In the genomic region with DNA sequence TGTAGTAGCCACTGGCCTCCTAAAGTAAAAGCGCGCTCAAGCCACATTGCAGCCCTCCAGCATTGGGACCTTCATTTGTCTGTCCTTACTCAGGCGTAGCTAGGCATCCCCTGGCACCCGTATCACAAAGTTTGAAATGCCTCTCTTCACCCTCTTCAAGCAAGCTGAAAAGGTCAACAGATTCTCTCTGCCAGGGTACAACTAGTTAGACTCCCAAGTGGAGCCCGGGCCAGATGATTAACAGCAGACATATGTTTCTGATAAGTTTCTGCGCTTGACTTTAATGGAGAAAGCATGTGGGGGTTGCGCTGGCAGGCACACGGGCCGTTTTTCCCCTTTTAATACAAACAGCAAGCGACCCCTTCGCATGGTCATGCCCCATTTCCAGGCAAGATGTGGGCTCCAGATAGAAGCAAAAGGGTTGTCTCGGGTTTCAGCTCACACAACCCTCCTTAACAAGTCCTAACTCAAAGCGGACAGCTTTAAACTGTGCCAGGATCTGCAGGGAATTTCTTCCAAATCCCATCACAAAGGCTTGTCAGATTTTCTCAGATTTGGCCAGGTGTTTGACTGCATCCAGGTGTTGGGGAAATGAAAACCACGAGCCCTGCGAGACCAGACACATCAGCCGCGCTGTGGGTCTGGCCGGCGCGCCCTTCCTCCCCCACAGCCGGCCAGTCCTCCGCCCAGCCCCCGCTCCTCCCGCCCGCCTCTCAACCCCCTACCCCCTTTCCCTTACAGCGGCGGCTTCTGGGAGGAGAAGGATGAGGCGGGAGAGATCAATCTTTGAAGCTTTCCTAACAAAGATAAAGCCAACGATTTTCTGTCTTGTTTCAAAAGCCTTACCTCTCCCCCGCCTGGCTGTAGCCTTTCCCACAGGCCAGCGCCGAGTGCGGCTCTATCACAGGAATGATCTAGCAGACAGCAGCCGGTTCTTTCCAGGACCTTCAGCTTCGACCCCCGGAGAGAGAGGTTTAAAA, we compare ENCODE assay signal across 8 mouse cellular contexts. TPM values are rescaled to one million over a fixed set of nuclear protein-coding genes. Genes with fewer than 3 reads are reported as not detected.
DNase-seq lines count a peak whose midpoint lies in the region; ATAC-seq and TF ChIP-seq lines count a peak whose summit lies in the region.

No protein-coding gene starts in this region.

- peaks cover 18% of the 10 kb centered on the region for H3K4me1 ChIP-seq in forebrain, embryonic 11.5 days (replicated peaks; ENCODE audit: control insufficient read depth, insufficient read depth, low read length)
- peaks cover 36% of the 10 kb centered on the region for H3K4me1 ChIP-seq in hindbrain, embryonic 16.5 days (ENCODE audit: control insufficient read depth, insufficient read depth, low read depth, low read length)
- H3K4me1 ChIP-seq in liver, embryonic 16.5 days (ENCODE audit: control insufficient read depth, low read depth, low read length): peaks cover 10% of the 10 kb centered on the region
- peaks cover 24% of the 10 kb centered on the region for H3K4me1 ChIP-seq in stomach, embryonic 16.5 days (ENCODE audit: control insufficient read depth, insufficient read depth, low read length)

- no peaks in the 10 kb centered on the region for H3K9me3 ChIP-seq in forebrain, embryonic 11.5 days (ENCODE audit: control insufficient read depth, low read length)
- no peaks in the 10 kb centered on the region for H3K9me3 ChIP-seq in hindbrain, embryonic 16.5 days (ENCODE audit: control insufficient read depth, low read length)
- no peaks in the 10 kb centered on the region for H3K9me3 ChIP-seq in liver, embryonic 16.5 days (replicated peaks; ENCODE audit: control insufficient read depth, low read length)
- H3K9me3 ChIP-seq in stomach, embryonic 16.5 days (replicated peaks; ENCODE audit: control insufficient read depth, low read length): no peaks in the 10 kb centered on the region

- H3K27ac ChIP-seq in gastrocnemius, adult 2 months: peak overlapping the region; percentile 98
- H3K27ac ChIP-seq in forebrain, embryonic 11.5 days (ENCODE audit: low read depth, low read length): peak overlapping the region; percentile 39
- H3K27ac ChIP-seq in hindbrain, embryonic 16.5 days (ENCODE audit: low read depth, low read length): no peak overlapping the region
- no peak overlapping the region; the same call in 1 of the 2 replicates for H3K27ac ChIP-seq in liver, embryonic 16.5 days (ENCODE audit: low read length)
- H3K27ac ChIP-seq in stomach, embryonic 16.5 days (ENCODE audit: low read length): peak overlapping the region; percentile 89

- no peak for ATAC-seq in forebrain, embryonic 11.5 days (replicated peaks; ENCODE audit: low FRiP score)
- no peak for ATAC-seq in hindbrain, embryonic 16.5 days
- ATAC-seq in liver, embryonic 16.5 days (ENCODE audit: low read depth): no peak
- ATAC-seq in stomach, embryonic 16.5 days (ENCODE audit: insufficient read depth, low FRiP score): no peak

- H3K9ac ChIP-seq in forebrain, embryonic 11.5 days (ENCODE audit: low read length): peak overlapping the region; percentile 43
- peak overlapping the region; percentile 33; the same call in 1 of the 2 replicates for H3K9ac ChIP-seq in hindbrain, embryonic 16.5 days (ENCODE audit: low read depth, low read length)
- H3K9ac ChIP-seq in liver, embryonic 16.5 days (ENCODE audit: low read depth, low read length): no peak overlapping the region
- H3K9ac ChIP-seq in stomach, embryonic 16.5 days (ENCODE audit: low read length): peak overlapping the region; percentile 72

- H3K4me3 ChIP-seq in gastrocnemius, adult 2 months: peak overlapping the region; percentile 89
- H3K4me3 ChIP-seq in forebrain, embryonic 11.5 days (ENCODE audit: low read depth, low read length): peak overlapping the region; percentile 32
- H3K4me3 ChIP-seq in hindbrain, embryonic 16.5 days (ENCODE audit: low read length): peak overlapping the region; percentile 10
- H3K4me3 ChIP-seq in liver, embryonic 16.5 days (ENCODE audit: low read depth, low read length): no peak overlapping the region; the same call in 1 of the 2 replicates
- peak overlapping the region; percentile 45 for H3K4me3 ChIP-seq in stomach, embryonic 16.5 days (replicated peaks; ENCODE audit: low read length)

- peak overlapping the region; percentile 54 for H3K4me2 ChIP-seq in forebrain, embryonic 11.5 days (ENCODE audit: low read depth, low read length, severe bottlenecking)
- H3K4me2 ChIP-seq in hindbrain, embryonic 16.5 days (ENCODE audit: low read length): peak overlapping the region; percentile 50
- peak overlapping the region; percentile 35 for H3K4me2 ChIP-seq in liver, embryonic 16.5 days (ENCODE audit: low read depth, low read length)
- peak overlapping the region; percentile 75 for H3K4me2 ChIP-seq in stomach, embryonic 16.5 days (ENCODE audit: low read depth, low read length)

- H3K27me3 ChIP-seq in forebrain, embryonic 11.5 days (ENCODE audit: control insufficient read depth, insufficient read depth, low read length): peaks cover 7% of the 10 kb centered on the region; the same call in 1 of the 2 replicates
- peaks cover 18% of the 10 kb centered on the region for H3K27me3 ChIP-seq in hindbrain, embryonic 16.5 days (replicated peaks; ENCODE audit: control insufficient read depth, insufficient read depth, low read length)
- H3K27me3 ChIP-seq in liver, embryonic 16.5 days (ENCODE audit: control insufficient read depth, insufficient read depth, low read depth, low read length): peaks cover 77% of the 10 kb centered on the region
- H3K27me3 ChIP-seq in stomach, embryonic 16.5 days (ENCODE audit: control insufficient read depth, insufficient read depth, low read length): no peaks in the 10 kb centered on the region

- TF ChIP-seq CTCF in gastrocnemius, adult 2 months (IDR thresholded peaks at IDR 0.05): no peak

- H3K36me3 ChIP-seq in forebrain, embryonic 11.5 days (ENCODE audit: control insufficient read depth, insufficient read depth, low read length): no peaks in the 10 kb centered on the region
- H3K36me3 ChIP-seq in hindbrain, embryonic 16.5 days (ENCODE audit: control insufficient read depth, insufficient read depth, low read length): no peaks in the 10 kb centered on the region
- H3K36me3 ChIP-seq in liver, embryonic 16.5 days (ENCODE audit: control insufficient read depth, insufficient read depth): no peaks in the 10 kb centered on the region
- no peaks in the 10 kb centered on the region for H3K36me3 ChIP-seq in stomach, embryonic 16.5 days (ENCODE audit: control insufficient read depth, insufficient read depth, low read length)

- intact Hi-C loops in gastrocnemius, adult 2 months (cut with DNase I): loop anchor here (2.0 kb wide), 1 partner anchor 334 kb away; no protein-coding TSS in a partner anchor

- peak; percentile 44 for DNase-seq in gastrocnemius, adult 2 months
- DNase-seq in gastrocnemius, adult 8-10 months (ENCODE audit: low spot score in 2 of 2): no peak
- DNase-seq in NIH3T3 (ENCODE audit: low read depth): peak; percentile 84
- DNase-seq in forebrain, embryonic 11.5 days (ENCODE audit: low spot score): peak; percentile 79
- DNase-seq in layer of hippocampus, adult 8-10 months (ENCODE audit: low spot score in 2 of 2): no peak

- 2% methylated on average over 36 of the region's 36 CpGs for WGBS in forebrain, embryonic 11.5 days
- WGBS in hindbrain, embryonic 16.5 days: 2% methylated on average over 36 of the region's 36 CpGs
- WGBS in liver, embryonic 16.5 days (ENCODE audit: insufficient replicate concordance): 4% methylated on average over 35 of the region's 36 CpGs
- WGBS in stomach, embryonic 16.5 days: 5% methylated on average over 36 of the region's 36 CpGs

RNA-seq across cellular contexts. Expression of a gene that starts 4.1 kb away (rescaled TPM):
- total RNA-seq in gastrocnemius, adult 2 months (2021): 10 to 100 TPM in 1 of 2 experiments, 1 to 10 TPM in 1; 9.5 to 11.1 TPM
- total RNA-seq in gastrocnemius, adult 8-10 months (2022): 10 to 100 TPM in 2 of 4 experiments, 1 to 10 TPM in 2; 8.9 to 13.4 (median 9.9) TPM
- polyA plus RNA-seq in forebrain, embryonic 11.5 days (2014; fragmentation: Nextera tagmentation; extraction: Ambion mirVana): 66.5 and 67.0 TPM in 2 replicates
- 8.4 and 8.5 TPM in 2 replicates for polyA plus RNA-seq in hindbrain, embryonic 16.5 days (2015; fragmentation: Nextera tagmentation; extraction: Ambion mirVana)
- 4.6 and 4.7 TPM in 2 replicates for polyA plus RNA-seq in liver, embryonic 16.5 days (2015; fragmentation: Nextera tagmentation; extraction: Ambion mirVana)
- 34.4 and 38.5 TPM in 2 replicates for polyA plus RNA-seq in stomach, embryonic 16.5 days (2015; fragmentation: Nextera tagmentation; extraction: Ambion mirVana)
- total RNA-seq in layer of hippocampus, adult 8-10 months (2022): 10 to 100 TPM; 21.8 to 37.1 (median 23.1) TPM

Comparison
In these comparisons a context has a peak if more than half of its experiments do, and no peak if none do; other contexts are left out.
1. DNase-seq: peak in gastrocnemius, adult 2 months (single experiment), NIH3T3 (single experiment) and forebrain, embryonic 11.5 days (single experiment); none in gastrocnemius, adult 8-10 months (0 of 2) and layer of hippocampus, adult 8-10 months (0 of 2).
2. H3K27ac ChIP-seq: peak in gastrocnemius, adult 2 months (single experiment), forebrain, embryonic 11.5 days (single experiment) and stomach, embryonic 16.5 days (single experiment); none in hindbrain, embryonic 16.5 days (single experiment) and liver, embryonic 16.5 days (single experiment).
3. Peak in every context shown above with its lines, with median percentiles within 50 percentile points of each other: H3K4me2 ChIP-seq.